Mouse (Mus musculus) Muller cell, postnatal 12 days (primary cell): ENCODE results near the gene Glt1d1.

Experiments
- DNase-seq: peaks from one replicate; pipeline ENCODE4 v3.0.0-alpha.2; 2015; ENCODE audit errors: inconsistent ontology term

Glt1d1 gene

GRCm38 (mm10) chr5:127631671-127632070 lies 391 bp upstream of the Glt1d1 start:
- no peak for DNase-seq

- no peak for DNase-seq
These were observed 1.1 kb downstream of the Glt1d1 start for GRCm38 (mm10) chr5:127633188-127633587.

GRCm38 (mm10) chr5:127633666-127634065 lies 1.6 kb downstream of the Glt1d1 start:
- DNase-seq, result no peak

GRCm38 (mm10) chr5:127637622-127638021 lies 5.6 kb downstream of the Glt1d1 start:
- no peak for DNase-seq

- DNase-seq, result no peak
These were observed 6.1 kb downstream of the Glt1d1 start for GRCm38 (mm10) chr5:127638177-127638576.

- DNase-seq, result no peak
These were observed 7.1 kb downstream of the Glt1d1 start for GRCm38 (mm10) chr5:127639067-127639605.

GRCm38 (mm10) chr5:127639635-127640034 lies 7.6 kb downstream of the Glt1d1 start:
- no peak for DNase-seq

GRCm38 (mm10) chr5:127640359-127640758 lies 8.3 kb downstream of the Glt1d1 start:
- DNase-seq, result no peak

- no peak for DNase-seq
These were observed 9.3 kb downstream of the Glt1d1 start for GRCm38 (mm10) chr5:127641185-127641958.

- DNase-seq, result no peak
These were observed 16.0 kb downstream of the Glt1d1 start for GRCm38 (mm10) chr5:127648046-127648445.

GRCm38 (mm10) chr5:127649077-127649476 lies 17.0 kb downstream of the Glt1d1 start:
- no peak for DNase-seq

- no peak for DNase-seq
These were observed 26.2 kb downstream of the Glt1d1 start for GRCm38 (mm10) chr5:127658257-127658656.

GRCm38 (mm10) chr5:127659312-127659711 lies 27.2 kb downstream of the Glt1d1 start:
- DNase-seq, result no peak

- no peak for DNase-seq
These were observed 28.2 kb downstream of the Glt1d1 start for GRCm38 (mm10) chr5:127660267-127660666.

GRCm38 (mm10) chr5:127660979-127661378 lies 28.9 kb downstream of the Glt1d1 start:
- DNase-seq, result no peak

- DNase-seq, result no peak
These were observed 41.9 kb downstream of the Glt1d1 start for GRCm38 (mm10) chr5:127673913-127674312.

GRCm38 (mm10) chr5:127677561-127677960 lies 45.5 kb downstream of the Glt1d1 start:
- DNase-seq, result no peak

- no peak for DNase-seq
These were observed 46.4 kb downstream of the Glt1d1 start for GRCm38 (mm10) chr5:127678501-127678900.

- no peak for DNase-seq
These were observed 56.6 kb downstream of the Glt1d1 start for GRCm38 (mm10) chr5:127688568-127689170.

- no peak for DNase-seq
These were observed 59.0 kb downstream of the Glt1d1 start for GRCm38 (mm10) chr5:127691085-127691484.

GRCm38 (mm10) chr5:127691581-127691980 lies 59.5 kb downstream of the Glt1d1 start:
- DNase-seq, result no peak

GRCm38 (mm10) chr5:127695898-127696297 lies 63.8 kb downstream of the Glt1d1 start:
- no peak for DNase-seq

GRCm38 (mm10) chr5:127696602-127697001 lies 64.5 kb downstream of the Glt1d1 start:
- DNase-seq, result no peak
